Mouse (Mus musculus) limb, embryonic 12.5 days (tissue): ENCODE data around the gene Slc35c2. TPM values are rescaled to one million over a fixed set of nuclear protein-coding genes. Genes with fewer than 3 reads are reported as not detected.

Experiments used
- ATAC-seq: fragments of 200-750 bp; cut with Nextera tagmentation; 2 replicates; pipeline ENCODE4 v1.8.0; 2017; ENCODE audit warnings: low read depth, moderate TSS enrichment; ENCODE audit not compliant: insufficient number of reproducible peaks, insufficient read depth, low FRiP score, low TSS enrichment
- H3K27ac ChIP-seq: fragments of 300-500 bp; sonication (generic); 2 replicates; pipeline ENCODE4 v1.5.1; 2016; ENCODE audit warnings: mild to moderate bottlenecking, moderate library complexity
- H3K27me3 ChIP-seq: fragments of 300-500 bp; sonication (generic); 2 replicates; pipeline ENCODE4 v1.6.1; 2016; ENCODE audit warnings: mild to moderate bottlenecking, moderate library complexity
- H3K36me3 ChIP-seq: fragments of 300-500 bp; sonication (generic); 2 replicates; pipeline ENCODE4 v1.6.1; 2016; ENCODE audit warnings: mild to moderate bottlenecking, moderate library complexity
- H3K4me1 ChIP-seq: fragments of 300-500 bp; sonication (generic); replicated peaks from 2 replicates; pipeline ENCODE4 v1.6.1; 2016
- H3K4me2 ChIP-seq: fragments of 300-500 bp; sonication (generic); 2 replicates; pipeline ENCODE4 v1.6.1; 2016; ENCODE audit warnings: mild to moderate bottlenecking, moderate library complexity
- H3K4me3 ChIP-seq: fragments of 300-500 bp; sonication (generic); replicated peaks from 2 replicates; pipeline ENCODE4 v1.5.1; 2016; ENCODE audit warnings: mild to moderate bottlenecking
- H3K9ac ChIP-seq: fragments of 300-500 bp; sonication (generic); replicated peaks from 2 replicates; pipeline ENCODE4 v1.6.1; 2016; ENCODE audit warnings: mild to moderate bottlenecking, moderate library complexity
- H3K9me3 ChIP-seq: fragments of 300-500 bp; sonication (generic); 2 replicates; pipeline ENCODE4 v1.6.1; 2016; ENCODE audit warnings: mild to moderate bottlenecking, moderate library complexity
- WGBS: fragments of 180-500 bp; shearing (Covaris S2); methylation state at CpG from one replicate; pipeline ENCODE4 v1.1.7; 2016; 5-methylcytosine and 5-hydroxymethylcytosine counted together
- polyA plus RNA-seq: library from polyadenylated mRNA; unstranded; fragments of >200 nt; fragmentation: Nextera tagmentation; extraction: Ambion mirVana; gene quantifications from 2 replicates; pipeline ENCODE4 v1.2.1, GENCODE M21; 2016

Gene Slc35c2
- polyA plus RNA-seq, 1 experiment from 2014 or later = 48.3 TPM

DNA sequence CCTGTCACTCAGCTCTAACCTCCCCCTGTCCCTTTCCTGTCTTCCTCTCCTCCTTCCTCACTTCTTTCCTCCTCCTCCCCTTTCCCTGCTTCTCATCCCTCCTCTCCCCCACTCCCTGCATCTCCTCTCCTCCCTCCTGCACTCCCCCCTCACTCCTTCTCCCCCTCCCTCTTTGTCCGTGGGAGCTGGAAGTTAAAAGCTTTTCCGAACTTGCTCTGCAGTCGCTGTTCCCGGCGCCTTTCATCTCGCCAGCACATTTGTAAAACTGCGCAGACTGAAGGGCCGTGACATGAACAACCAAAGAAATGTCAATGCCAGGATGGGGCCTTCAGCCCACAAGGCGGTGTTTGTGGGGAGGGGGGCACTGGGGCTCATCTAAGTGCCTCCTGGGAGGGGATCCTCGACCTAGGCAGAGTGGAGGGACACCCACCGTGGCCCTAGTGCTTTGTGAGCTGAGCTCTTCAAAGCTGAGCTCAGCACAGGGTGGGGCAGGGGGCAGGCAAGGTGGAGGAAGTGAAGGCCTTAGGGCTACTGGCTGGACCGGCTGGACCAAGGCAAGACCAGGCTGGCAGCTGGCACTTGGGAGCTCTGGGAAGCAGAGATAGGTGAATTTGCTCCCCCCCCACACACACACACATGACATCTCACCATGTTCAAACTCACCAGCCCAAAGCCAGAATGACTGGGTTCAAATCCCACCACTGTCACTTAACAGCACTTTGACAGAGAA, 49.1 kb downstream of the Slc35c2 start:
- H3K9ac ChIP-seq = no peak overlapping the region
- no peak overlapping the region for H3K4me2 ChIP-seq
- H3K27me3 ChIP-seq = peaks cover 99% of the 10 kb centered on the region
- no peak overlapping the region for H3K27ac ChIP-seq
- H3K9me3 ChIP-seq = no peaks in the 10 kb centered on the region
- no peak overlapping the region for H3K4me3 ChIP-seq
- peaks cover 32% of the 10 kb centered on the region for H3K4me1 ChIP-seq
- 4% methylated on average over 12 of the region's 12 CpGs for WGBS
- no peaks in the 10 kb centered on the region for H3K36me3 ChIP-seq
- ATAC-seq = no peak

DNA sequence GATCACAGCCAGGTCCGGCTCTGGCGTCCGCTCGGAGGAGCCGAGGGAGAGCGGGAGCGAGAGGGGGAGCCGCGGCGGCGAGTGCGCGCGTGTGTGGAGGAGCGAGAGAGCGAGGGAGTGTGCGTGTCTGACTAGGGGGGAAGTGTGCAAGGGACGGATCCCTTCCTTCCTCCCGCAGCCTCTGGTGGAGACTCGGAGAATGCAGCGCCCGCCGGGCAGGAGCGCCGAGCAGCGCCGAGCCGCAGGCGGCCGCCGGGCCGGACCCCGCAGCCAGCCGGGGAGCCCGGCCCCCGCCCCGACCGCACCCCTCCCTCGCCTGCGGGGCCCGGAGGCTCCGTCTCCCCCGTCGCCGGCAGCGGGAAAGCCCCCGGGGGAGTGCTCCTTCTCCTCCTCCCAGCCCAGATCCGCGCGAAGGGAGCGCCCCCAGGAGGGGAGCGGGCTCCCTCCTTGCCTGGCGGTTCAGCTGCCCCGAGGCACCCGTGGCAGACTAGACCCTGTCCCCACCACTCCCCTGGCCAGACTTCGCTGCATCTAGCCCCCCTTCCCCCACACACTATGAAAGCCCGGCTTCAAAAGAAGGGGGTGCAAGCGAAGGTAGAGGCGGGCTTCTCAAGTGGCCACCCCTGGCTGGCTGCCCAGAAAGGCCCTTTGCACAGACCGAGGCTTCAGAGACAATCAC, 52.9 kb downstream of the Slc35c2 start, which contains the start of gene Cdh22:
Cdh22 (minus strand) TSS at position 241 of the 679 bp plus-strand sequence.
- peak within 1 kb of the TSS; percentile 59 for H3K9ac ChIP-seq
- no peak within 1 kb of the TSS for H3K27ac ChIP-seq
- ATAC-seq = peak; percentile 21
- no peaks in the 10 kb centered on the region for H3K9me3 ChIP-seq
- no peaks in the 10 kb centered on the region for H3K36me3 ChIP-seq
- peaks cover 99% of the 10 kb centered on the region for H3K27me3 ChIP-seq
- H3K4me2 ChIP-seq = peak within 1 kb of the TSS; percentile 99
- H3K4me3 ChIP-seq = peak within 1 kb of the TSS; percentile 57
- H3K4me1 ChIP-seq = peaks cover 25% of the 10 kb centered on the region
- under 1% methylated on average over 50 of the region's 60 CpGs for WGBS

DNA sequence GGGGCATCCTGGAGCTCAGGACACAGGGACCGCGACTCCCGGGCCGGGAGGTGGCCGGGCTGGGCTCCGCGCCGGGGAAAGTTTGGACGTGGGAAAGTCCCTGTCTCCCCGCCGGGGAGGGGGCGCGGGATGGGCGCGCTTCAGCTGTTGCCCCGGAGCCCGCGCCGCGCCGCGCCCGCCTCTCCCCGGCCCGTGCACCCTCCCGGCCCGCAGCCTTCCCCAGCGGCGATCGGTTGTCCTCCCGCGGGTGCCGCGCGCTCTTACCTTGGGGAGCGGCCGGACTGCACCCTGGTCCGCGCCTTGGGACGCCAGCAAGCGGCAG, 53.4 kb downstream of the Slc35c2 start:
- 0 out of 2 replicates have a peak, but pooled peaks have one; percentile 9 for ATAC-seq
- 0% methylated on average over 32 of the region's 41 CpGs for WGBS
- H3K9me3 ChIP-seq = no peaks in the 10 kb centered on the region
- H3K27ac ChIP-seq = no peak overlapping the region
- peaks cover 99% of the 10 kb centered on the region for H3K27me3 ChIP-seq
- peaks cover 25% of the 10 kb centered on the region for H3K4me1 ChIP-seq
- peak overlapping the region; percentile 59 for H3K9ac ChIP-seq
- H3K4me3 ChIP-seq = peak overlapping the region; percentile 57
- no peaks in the 10 kb centered on the region for H3K36me3 ChIP-seq
- peak overlapping the region; percentile 99 for H3K4me2 ChIP-seq

DNA sequence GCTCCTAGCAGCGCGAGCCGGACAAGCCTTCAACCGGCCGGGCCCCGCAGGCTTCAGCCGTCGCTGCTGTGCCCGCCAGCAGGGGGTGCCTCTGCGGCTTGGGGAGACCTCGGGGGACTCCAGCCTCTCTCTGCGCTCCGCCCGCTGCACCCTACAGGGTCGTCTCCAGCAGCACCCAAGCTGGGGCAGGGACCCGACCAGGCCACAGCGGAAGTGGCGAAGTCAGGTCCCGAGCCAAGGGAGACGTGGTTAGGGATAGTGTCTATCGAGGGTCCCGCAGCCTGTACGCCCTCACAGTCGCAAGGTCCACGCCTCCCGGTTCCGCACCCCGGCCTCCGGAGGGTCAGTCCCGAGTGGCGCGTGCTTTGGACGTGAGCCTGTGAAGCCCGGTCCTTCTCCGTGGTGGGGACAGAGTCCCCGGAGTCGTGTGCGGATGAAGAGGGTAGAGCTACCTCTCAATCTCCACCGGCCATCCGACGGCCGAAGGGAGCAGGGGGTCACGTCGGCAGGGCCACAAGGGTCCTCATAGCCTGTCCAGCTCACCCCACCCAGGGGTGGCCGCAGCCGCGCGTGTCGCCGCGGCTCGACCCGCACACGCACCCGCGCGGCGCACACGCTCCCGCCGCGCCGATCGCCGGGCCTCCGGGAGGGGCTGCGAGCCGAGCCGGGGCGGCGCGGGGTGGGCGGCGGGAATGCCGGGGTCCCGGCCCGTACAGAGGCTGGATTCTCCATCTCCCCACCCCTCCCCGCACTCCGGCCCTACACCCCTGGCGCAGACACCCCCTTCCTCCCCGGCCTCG, 54.0 kb downstream of the Slc35c2 start:
- WGBS = 2% methylated on average over 55 of the region's 82 CpGs
- H3K27ac ChIP-seq = no peak overlapping the region
- peak overlapping the region; percentile 99 for H3K4me2 ChIP-seq
- no peaks in the 10 kb centered on the region for H3K36me3 ChIP-seq
- H3K4me1 ChIP-seq = peaks cover 25% of the 10 kb centered on the region
- H3K9ac ChIP-seq = peak overlapping the region; percentile 59
- peaks cover 99% of the 10 kb centered on the region for H3K27me3 ChIP-seq
- H3K9me3 ChIP-seq = no peaks in the 10 kb centered on the region
- H3K4me3 ChIP-seq = peak overlapping the region; percentile 57
- ATAC-seq = no peak

DNA sequence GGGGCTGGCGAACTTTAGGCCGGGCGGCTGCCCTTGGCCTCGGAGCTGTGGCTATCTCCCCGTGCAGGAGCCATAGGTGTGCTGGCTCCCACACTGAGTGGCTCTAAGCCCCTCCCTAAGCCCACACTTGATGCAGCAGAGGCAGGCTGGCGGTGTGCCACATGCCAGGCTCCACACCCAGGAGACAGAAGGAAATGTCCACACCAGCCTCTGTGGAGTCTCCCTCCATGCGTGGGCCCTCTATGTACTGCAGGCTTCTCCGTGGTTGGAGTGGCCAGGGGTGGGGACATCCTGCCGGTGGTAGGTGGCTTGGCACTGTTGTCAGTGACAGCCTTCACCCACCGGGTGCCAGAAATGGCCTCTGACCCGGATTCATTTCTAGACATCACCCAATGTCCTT, 58.6 kb downstream of the Slc35c2 start:
- H3K4me1 ChIP-seq = peaks cover 16% of the 10 kb centered on the region
- no peaks in the 10 kb centered on the region for H3K36me3 ChIP-seq
- H3K27ac ChIP-seq = no peak overlapping the region
- no peak for ATAC-seq
- no peaks in the 10 kb centered on the region for H3K9me3 ChIP-seq
- H3K27me3 ChIP-seq = peaks cover 99% of the 10 kb centered on the region
- WGBS = 89% methylated on average over 11 of the region's 11 CpGs
- no peak overlapping the region for H3K4me3 ChIP-seq
- no peak overlapping the region for H3K9ac ChIP-seq
- no peak overlapping the region for H3K4me2 ChIP-seq

Other genes starting within 250 kb of the Slc35c2 start
- 5.5 and 7.8 TPM in 2 replicates for gene Cd40, start 232.2 kb downstream of the Slc35c2 start, polyA plus RNA-seq
- not detected in 2 replicates for gene 1700025C18Rik, start 197.1 kb downstream of the Slc35c2 start, polyA plus RNA-seq
- gene Cdh22, start 53.0 kb downstream of the Slc35c2 start, polyA plus RNA-seq = 0.90 and 1.9 TPM in 2 replicates
- gene Elmo2, start 38.6 kb upstream of the Slc35c2 start, polyA plus RNA-seq = 83.2 and 88.4 TPM in 2 replicates
- gene Zfp663, start 80.9 kb upstream of the Slc35c2 start, polyA plus RNA-seq = 0.74 and 1.2 TPM in 2 replicates
- gene Zfp334, start 100.4 kb upstream of the Slc35c2 start, polyA plus RNA-seq = 17.4 and 18.4 TPM in 2 replicates
- gene Ocstamp, start 112.5 kb upstream of the Slc35c2 start, polyA plus RNA-seq = not detected in 2 replicates
- gene Slc13a3, start 185.4 kb upstream of the Slc35c2 start, polyA plus RNA-seq = 0.06 TPM in 1 of 2 replicates, not detected in the other
- 52.3 and 57.7 TPM in 2 replicates for gene Trp53rka, start 205.5 kb upstream of the Slc35c2 start, polyA plus RNA-seq
- 6.3 and 7.1 TPM in 2 replicates for gene Slc2a10, start 215.9 kb upstream of the Slc35c2 start, polyA plus RNA-seq